Mouse (Mus musculus): ENCODE results near the gene Fmn2. TPM values are rescaled to one million over a fixed set of nuclear protein-coding genes. Genes with fewer than 3 reads are reported as not detected.

Gene Fmn2
- polyA plus RNA-seq, 3 experiments from 2014 or later = not detected

DNA sequence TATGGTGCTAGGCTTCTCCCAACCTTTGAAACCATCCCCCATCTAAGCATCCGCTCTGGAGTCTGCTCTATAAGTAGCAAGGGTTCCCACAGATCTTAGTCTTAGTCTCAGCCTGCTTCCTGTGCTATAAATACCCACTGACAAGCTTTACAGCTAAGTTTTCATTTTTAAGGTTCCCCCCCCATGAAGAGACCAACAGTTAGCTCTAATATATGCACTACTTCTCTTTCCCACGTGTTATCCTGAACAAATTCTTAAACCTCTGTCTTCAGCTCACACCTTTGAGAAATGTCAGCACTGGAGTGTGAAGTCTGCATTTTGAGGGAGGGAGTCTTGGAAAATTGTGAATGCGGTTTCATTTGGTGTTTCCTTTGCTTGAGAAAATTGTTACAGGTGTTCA lies 56.2 kb downstream of the Fmn2 start:
- ATAC-seq = no peak

DNA sequence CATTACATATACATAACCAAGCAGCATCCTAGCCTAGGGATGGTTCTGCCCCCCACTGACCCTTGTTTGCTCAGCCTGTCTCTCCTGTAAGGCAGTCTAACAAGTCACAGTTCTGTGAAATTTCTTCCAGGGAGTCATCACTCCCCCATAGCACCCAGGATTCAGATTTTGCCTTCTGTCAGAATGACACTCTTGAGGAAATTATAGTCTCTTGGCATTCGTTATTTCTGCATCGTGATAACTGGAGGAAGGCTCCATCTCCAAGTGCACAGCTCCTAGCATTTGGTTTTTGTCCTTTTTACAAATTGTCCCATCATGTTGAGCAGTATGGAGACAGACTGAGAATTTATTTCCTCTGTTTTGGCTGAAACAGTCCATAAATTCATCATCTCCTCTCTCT lies 56.9 kb downstream of the Fmn2 start:
- no peak for ATAC-seq

DNA sequence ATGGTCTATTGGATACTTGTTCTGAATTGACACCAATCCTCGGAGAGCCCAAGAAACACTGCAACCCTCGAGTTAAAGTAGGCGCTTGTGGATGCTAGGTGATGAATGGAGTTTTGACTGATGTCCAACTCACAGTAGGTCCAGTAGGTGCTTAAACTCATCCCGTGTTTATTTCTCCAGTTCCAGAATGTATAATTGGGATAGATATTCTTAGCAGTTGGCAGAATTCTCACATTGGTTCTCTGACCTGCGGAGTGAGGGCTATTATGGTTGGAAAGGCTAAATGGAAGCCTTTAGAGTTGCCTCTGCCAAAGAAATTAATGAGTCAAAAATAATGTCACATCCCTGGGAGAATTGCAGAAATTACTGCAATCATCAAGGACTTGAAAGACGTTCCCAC lies 62.9 kb downstream of the Fmn2 start:
- ATAC-seq = no peak

DNA sequence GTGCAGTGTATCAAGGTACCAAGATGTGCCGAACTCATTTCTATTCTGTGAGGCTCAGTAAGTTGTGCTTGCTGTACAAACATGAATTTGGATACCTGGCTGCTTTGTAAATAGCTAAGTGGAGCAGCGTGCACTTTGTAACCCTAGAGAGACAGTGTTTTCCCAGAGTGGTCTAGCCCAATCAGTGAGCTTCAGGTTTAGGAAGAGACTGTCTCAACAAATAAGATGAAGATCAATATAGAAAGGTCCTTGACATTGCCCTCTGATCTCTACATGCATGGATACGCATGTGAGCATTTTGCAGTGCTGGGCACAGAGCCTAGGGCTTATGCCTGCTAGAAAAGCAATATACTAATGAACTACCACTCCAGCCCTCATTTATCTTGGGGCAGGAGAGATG lies 67.0 kb downstream of the Fmn2 start:
- no peak for ATAC-seq

DNA sequence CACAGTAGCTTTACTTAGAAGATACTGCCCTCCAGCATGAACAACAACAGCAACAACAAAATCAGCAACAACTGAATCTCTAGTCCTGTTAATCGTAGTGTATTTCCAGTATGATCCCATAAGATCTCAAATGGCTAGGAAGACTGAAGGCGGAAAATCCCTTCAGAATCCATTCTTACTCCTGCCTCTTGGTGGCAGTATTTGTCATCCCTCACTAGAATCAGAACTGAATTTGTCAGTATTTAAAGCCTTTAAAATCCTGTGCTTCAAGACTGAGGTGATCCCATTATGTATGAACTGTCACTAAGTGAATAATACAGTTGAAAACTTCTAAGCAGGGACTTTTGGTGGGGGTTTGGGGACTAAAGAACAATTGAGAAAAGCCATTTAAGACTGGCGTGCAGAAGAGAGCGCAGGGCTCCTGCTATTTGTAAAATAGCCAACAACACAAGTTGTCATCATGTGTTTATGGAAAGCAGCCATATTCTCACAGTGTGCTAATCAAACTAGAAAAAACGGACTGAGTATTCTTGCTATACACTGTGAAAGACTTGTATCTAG lies 90.9 kb downstream of the Fmn2 start:
- ATAC-seq = no peak

DNA sequence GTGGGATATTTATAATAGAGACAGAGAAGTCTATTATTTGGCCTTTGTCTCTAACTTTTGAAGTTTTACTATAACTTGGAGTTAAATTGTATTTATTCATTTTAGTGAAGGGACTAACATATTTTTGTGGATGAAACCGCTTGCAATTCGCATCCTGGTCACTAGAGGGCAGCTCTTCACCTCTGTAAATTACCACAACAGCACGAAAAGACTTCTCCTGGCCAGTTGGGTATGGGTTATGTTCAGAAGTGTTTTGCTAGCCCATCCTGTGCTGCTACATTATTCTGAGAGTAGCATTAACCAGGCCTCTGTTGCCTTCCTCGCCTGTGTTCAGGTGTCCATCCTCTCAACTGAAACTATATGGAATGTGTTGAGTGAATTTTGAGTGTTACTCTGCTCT lies 93.4 kb downstream of the Fmn2 start:
- ATAC-seq = no peak

DNA sequence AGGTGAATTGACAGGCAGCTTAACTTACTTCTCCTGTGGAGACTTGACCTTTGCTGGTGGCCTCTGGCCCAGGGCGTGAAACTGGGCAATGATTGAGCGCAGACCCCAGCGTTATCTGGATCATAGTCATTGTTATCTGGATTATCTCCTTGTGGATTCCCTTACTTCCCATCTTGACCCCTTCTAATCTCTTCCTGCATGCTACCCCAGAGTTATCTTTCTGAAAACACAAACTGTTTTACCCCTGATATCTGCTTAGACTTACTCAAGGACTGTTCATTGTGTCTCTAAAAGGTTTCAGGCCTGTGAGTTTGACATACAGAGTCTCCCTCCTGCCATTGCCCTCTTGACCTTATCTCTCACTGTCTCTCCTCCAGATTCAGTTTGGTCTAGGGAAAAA lies 95.9 kb downstream of the Fmn2 start:
- no peak for ATAC-seq

DNA sequence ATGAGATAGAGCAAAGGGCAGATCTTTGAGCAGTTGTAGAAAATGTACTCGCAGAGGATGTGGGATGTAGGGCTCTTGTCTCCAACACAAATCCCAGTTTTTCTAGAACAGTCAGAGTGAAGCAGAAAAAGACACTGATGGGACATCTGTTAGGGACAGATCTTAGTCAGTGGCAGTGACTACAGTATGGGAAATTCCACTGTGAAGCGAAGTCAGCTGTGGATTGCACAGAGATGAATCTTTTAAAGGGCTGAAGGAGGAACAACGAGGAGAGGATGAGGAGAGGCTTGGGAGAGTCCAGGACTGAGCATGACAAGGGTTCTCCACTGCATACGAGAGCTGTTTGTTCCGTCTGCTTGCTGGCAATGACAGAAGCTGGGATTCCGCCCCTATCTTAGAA lies 96.6 kb downstream of the Fmn2 start:
- no peak for ATAC-seq

DNA sequence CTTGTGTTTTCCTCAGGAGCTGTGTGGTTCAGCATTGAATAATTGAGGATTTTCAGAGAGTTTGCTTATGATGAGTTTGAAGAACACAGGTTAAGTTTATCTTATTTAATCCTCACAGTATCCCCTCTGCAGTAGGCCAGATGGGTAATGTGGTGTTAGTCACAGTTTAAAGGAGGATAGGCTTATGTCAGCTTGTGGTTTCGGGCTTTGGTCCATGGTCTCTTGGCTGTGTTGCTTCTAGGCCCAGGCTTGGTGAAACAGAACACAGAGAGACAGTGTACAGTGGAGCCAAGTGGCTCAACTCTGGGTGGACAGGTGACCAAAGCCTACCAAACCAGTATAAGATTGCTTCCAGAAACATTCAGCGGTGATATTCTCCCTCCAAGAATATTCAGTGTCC lies 98.4 kb downstream of the Fmn2 start:
- ATAC-seq = no peak

DNA sequence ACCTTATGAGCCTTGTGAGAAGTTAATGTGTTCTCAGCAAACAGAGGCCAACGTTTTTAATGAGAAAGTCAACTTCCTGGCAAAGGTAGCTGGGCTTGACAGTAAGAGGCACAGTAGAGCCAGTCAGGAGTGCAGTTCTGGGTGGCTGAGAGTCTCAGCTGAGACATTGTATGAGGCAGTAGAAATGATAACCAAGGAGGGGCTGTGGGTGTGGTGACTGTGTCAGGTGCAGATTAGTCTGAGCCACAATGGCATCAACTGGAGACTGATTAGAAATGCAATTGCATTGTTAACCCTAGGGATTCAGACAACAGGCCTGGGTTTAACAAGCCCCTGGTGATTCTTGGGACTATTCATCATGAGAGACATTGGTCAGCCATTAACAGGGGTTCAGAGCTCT lies 99.0 kb downstream of the Fmn2 start:
- ATAC-seq = no peak

DNA sequence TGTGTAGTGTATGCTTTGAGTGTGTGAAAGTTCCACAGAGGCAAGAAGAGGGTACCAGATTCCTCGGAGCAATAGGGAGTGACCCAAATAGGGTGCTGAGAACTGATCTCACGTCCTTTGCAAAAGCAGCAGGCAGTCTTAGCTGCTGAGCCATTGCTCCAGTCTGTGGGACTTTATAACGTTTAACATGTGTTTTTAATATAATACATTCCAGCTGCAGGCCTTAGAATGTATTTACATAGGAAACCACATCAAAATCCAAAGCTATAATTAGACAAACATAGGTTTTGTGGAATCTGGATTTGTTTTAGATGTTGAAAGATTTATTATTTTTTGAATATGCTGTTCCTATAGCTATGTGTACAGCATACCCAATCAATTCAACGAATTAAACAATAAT lies 115.7 kb downstream of the Fmn2 start:
- no peak for ATAC-seq

DNA sequence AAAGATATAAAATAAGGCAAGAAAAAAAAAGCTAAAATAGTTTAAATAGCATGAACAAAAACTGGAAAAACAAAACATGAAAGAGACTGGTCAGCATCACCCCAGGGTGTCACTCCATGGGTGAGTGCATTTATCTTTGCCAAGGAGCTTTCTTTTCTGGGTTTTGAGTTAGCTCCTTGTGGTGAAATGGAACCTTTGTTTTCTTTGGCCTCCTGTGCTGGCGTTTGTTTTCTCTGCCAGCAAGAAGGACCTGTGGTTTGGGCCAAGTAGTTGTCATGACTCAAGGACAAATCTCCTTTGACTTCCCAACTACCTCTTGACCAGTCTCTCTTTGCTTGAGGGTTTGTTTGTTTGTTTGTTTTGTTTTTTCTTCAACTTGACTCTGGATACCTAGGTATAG lies 119.9 kb downstream of the Fmn2 start:
- ATAC-seq = no peak

DNA sequence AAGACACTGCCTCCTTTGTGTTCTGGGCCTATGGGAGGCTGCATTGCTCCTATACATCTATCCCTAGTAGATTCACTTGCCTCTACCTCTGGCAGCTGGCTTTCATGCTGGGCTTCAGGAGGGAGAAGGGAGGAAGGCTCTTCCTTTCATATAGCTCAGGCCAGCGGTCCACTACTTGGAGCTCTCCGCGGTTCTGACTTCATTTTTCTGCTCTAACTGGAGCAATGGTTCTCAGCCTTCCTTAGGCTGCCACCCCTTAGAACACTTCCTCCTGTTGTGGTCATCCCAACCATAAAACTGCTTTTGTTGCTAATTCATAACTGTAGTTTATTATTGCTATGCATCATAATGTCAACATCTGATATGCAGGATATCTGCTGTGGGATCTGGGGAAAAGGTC lies 121.4 kb downstream of the Fmn2 start:
- ATAC-seq = no peak

DNA sequence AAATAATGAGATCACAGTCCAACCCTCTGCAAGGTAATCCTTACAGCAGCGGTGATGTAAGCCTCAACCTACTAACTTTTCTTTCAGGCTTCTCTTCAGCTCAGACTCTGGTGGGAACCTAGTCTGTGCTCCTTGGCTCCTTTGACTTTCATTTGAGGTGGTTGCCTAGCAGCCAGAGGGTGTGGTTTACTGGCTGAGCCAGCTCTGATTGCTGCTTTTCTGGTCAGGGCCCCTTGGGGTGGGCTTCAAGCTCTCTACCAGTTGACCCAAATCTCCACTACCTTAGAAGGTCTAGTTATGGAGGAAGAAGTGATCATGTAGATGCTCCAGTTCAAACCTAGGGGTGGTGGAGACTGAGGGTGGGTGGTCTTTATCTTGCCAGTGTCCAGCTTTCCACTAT lies 128.4 kb downstream of the Fmn2 start:
- no peak for ATAC-seq

DNA sequence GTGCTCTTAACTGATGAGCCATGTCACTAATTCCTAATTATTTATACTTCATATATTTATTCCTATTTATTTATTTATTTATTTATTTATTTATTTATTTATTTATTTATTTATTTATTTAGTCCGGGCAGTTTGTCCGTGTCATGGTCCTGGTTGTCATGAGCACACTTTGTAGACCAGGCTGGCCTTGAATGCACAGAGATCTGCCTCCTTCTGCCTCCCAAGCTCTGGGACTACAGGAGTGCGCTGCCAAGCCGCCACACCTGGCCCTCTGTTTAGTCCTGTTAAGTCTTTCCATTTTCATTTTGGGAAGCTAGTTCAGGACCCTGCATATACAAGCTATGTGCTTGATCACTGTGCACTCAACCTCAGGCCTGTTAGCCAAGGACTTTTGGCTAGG lies 134.7 kb downstream of the Fmn2 start:
- ATAC-seq = no peak

DNA sequence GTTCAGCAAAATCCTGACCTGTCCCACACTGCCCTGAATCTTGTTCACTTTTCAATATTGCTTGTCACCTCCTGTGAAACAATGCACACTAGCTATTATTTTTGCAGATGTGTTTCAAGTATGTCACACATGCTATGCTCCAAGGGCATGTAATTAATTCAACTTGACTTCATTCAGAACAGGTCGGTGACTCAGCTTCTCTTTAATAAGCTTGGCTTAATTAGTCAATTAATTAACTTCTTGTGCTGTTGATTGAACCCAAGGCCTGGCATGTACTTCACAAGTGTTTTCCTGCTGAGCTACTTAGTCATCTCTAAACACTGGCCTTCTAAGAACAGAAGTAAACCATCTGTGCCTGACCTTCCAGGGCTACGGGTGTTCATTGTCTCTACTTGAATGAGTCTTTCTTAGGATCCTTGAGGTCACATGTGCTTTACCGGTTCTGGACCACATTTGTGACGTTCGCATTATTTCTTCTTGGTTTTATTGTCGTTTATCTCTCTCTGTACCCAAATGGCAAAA lies 136.0 kb downstream of the Fmn2 start:
- ATAC-seq = no peak

DNA sequence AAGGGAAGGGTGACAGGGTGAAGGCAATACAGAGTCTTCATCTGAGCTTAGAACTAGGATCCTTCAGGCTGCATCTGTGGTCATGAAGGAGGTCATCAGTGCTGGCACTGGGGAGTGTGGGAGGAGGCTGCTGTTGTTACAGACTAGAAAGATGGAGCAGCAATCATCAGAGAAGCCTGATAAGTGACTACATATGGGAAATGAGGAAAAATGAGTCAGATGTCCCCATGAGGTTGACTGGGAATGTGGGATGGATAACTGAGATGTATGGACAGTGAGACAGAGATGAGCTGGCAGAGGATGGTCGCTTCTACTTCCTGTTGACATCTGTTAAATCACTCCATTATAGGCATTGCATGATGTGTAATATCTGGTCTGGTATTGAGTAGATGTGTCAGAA lies 139.3 kb downstream of the Fmn2 start:
- no peak for ATAC-seq

DNA sequence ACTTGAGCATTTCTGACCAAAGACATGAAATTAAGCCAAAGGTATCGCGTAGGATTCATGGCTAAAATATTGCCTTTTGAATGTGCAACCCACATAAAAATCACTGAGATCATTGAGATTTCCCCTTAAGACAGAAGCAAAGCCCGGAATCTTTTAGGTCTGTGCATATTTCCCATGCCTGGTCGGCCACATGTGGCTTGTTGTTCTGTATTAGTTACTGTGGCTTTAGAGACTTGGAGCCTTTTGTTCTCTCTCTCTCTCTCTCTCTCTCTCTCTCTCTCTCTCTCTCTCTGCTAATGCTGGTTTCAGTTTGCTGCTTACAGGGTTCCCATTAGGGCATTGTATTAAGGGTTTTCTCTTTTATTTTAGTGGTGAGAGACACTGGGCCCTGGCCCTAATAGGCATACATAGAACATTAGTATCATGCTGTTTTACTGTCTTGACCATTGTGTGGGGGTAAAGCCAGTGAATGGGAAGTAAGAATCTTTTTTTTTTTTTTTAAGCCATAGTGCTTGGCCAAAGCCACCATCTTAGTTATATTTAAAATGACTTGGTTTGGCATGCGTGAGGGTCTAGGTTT lies 141.9 kb downstream of the Fmn2 start:
- no peak for ATAC-seq

DNA sequence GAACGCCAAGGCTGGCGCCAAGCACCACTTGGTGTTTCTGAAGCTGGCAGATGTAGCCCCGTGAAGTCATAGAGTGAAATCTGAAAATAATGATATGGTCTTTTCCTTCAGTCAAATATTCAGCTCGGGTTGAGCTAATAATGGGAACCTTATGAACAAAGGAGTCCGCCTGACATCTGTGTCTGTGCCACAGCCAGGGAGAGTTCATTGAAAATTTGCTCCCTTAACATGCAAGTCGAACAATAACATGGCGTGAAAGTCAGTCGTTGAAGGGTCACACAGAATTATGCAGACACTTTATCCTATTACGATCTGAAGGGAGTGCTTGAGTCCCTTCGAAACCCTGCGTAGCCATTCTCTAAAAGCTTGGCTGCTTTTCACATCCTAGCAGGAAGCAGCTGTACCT lies 147.8 kb downstream of the Fmn2 start:
- no peak for ATAC-seq

DNA sequence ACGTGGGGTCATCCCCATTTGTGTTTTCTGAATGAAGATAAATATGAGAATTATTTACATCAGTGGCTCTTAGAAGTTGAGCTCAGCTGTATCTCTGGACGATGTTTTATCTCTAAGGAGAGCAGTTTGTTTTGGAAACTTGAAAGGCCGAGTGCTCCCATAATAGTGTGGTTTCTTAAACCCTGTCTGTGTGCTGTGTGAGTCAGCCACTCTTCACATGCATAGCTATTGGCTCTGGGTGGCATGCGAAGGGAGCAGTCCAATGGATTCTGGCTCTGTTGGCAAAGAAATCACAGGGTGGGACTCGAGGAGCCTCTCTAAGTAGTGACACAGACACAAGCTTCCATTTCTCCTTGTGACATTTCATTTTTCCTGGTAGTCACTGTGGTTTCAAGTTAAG lies 152.9 kb downstream of the Fmn2 start:
- ATAC-seq = no peak

DNA sequence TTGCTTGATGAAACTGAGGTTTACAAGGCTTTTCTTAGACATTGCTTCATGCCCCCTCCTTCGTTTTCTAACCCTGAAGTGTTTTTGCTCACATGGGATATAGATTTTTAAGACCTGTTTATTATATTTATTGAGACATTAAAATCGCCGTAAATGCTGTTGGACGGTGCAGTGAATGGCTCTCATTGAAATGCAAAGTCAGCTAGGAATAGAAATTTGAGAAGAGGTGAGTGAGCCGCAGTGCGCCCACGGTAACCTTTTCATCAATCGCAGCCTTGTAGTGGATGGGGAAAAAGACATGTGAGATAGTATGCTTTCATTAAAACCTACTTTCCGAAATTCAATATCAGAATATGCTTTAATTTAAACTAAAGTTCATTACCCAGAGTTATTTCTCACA lies 153.7 kb downstream of the Fmn2 start:
- no peak for ATAC-seq

DNA sequence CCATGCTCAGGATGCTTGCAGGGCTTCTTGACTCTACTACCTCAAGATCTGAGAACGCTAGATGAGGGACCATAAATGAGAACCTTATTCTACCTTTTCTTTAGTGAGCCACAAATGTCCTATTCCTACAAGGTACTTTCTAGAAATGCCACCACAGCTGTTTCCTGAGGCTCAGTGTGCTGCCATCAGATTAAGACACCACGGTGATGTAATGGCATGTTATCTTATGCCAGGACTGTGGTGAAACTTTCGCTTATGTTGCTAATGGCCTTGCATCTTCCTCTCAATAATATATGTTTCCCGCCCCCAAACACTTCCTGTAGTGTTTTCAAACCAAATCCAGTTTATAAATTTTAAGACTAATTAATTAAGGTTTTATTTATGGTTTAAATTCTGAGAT lies 154.9 kb downstream of the Fmn2 start:
- ATAC-seq = no peak

DNA sequence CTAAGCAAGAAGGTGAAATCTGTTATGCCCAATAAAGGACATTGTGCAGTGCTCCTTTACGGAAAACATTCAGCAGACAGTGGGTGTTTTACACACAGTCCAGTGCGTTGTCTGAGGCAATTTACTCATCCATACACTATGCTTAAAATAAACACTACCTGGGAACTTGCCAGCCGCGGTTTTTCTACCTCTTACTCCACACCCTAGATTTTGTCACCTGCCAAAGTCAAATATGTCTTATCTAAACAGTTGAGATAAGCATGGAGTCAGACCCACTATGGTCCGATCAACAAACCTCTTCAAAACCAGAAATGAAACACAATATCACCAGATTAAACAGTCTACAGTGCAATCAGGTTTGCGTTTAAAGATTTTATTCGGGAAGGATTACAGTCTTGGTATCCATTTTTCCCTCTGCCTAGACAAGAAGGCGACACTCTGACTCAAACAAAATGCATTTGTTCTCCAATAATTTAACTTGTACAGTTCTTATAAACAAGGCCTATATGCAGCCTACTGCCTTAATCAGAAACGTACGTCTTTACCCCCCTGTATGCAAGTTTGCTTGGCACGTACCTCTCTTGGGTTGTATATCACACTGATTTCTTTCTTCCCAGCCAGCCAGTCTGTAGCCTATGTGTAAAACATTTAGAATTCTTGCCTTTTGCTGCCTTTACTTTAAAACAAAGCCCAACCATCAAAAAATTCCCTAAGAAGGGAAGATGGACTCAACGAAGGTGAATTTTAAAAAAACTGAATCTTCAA lies 158.0 kb downstream of the Fmn2 start:
- no peak for ATAC-seq

DNA sequence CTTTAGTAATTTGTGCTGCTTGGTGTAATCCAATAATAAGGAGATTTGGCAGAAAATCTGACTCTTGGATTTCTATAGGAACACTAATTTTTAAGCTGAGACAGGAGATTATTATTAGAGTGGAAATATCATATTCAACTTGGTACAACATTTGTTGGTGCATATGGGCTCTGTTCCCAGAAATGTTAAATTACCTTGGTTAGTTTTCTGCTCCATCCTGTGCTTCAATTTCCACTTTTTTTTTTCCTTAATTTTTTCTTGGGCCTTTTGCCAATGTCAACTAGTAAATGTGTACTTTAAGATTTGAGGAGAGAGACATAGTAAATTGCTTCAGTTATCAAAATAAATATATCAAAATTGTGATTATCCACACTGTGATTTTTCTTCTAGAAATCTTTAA lies 163.5 kb downstream of the Fmn2 start:
- no peak for ATAC-seq
